Mouse (Mus musculus): ENCODE data around the gene Nt5c2. TPM values are rescaled to one million over a fixed set of nuclear protein-coding genes. Genes with fewer than 3 reads are reported as not detected.

The Nt5c2 gene
- polyA plus RNA-seq, 1 experiment: 76.9 TPM

GRCm38 (mm10) chr19:46990153-46990518 lies 24.8 kb downstream of the Nt5c2 start:
- H3K4me1 ChIP-seq (ENCODE audit: control insufficient read depth, insufficient read depth, low read length): peaks cover 6% of the 10 kb centered on the region
- no peak overlapping the region for H3K9ac ChIP-seq (ENCODE audit: low read depth, poor library complexity, severe bottlenecking)
- H3K9me3 ChIP-seq (replicated peaks; ENCODE audit: control insufficient read depth, insufficient read depth, low read length, poor library complexity, severe bottlenecking): no peaks in the 10 kb centered on the region
- TF ChIP-seq POLR2A (IDR thresholded peaks at IDR 0.05; ENCODE audit: insufficient read depth, low read length): no peak
- no peak for TF ChIP-seq CTCF (IDR thresholded peaks at IDR 0.05; ENCODE audit: low read depth, low read length)
- TF ChIP-seq EP300 (IDR thresholded peaks at IDR 0.05; ENCODE audit: insufficient read depth, low read depth, low read length): no peak
- H3K27me3 ChIP-seq (ENCODE audit: control insufficient read depth, insufficient read depth, low read length, poor library complexity, severe bottlenecking): no peaks in the 10 kb centered on the region
- no peaks in the 10 kb centered on the region for H3K36me3 ChIP-seq (ENCODE audit: control insufficient read depth, insufficient read depth, low read length, poor library complexity, severe bottlenecking)
- H3K27ac ChIP-seq (ENCODE audit: insufficient read depth, low read length): no peak overlapping the region
- H3K4me3 ChIP-seq (ENCODE audit: low read depth, low read length): no peak overlapping the region

GRCm38 (mm10) chr19:46989479-46990152 lies 25.3 kb downstream of the Nt5c2 start:
- no peak overlapping the region for H3K27ac ChIP-seq (ENCODE audit: insufficient read depth, low read length)
- no peaks in the 10 kb centered on the region for H3K36me3 ChIP-seq (ENCODE audit: control insufficient read depth, insufficient read depth, low read length, poor library complexity, severe bottlenecking)
- H3K4me3 ChIP-seq (ENCODE audit: low read depth, low read length): no peak overlapping the region
- no peak overlapping the region for H3K9ac ChIP-seq (ENCODE audit: low read depth, poor library complexity, severe bottlenecking)
- TF ChIP-seq EP300 (IDR thresholded peaks at IDR 0.05; ENCODE audit: insufficient read depth, low read depth, low read length) (no peak), POLR2A (IDR thresholded peaks at IDR 0.05; ENCODE audit: insufficient read depth, low read length) (no peak), CTCF (IDR thresholded peaks at IDR 0.05; ENCODE audit: low read depth, low read length) (no peak)
- H3K9me3 ChIP-seq (replicated peaks; ENCODE audit: control insufficient read depth, insufficient read depth, low read length, poor library complexity, severe bottlenecking): no peaks in the 10 kb centered on the region
- H3K4me1 ChIP-seq (ENCODE audit: control insufficient read depth, insufficient read depth, low read length): peaks cover 6% of the 10 kb centered on the region
- no peaks in the 10 kb centered on the region for H3K27me3 ChIP-seq (ENCODE audit: control insufficient read depth, insufficient read depth, low read length, poor library complexity, severe bottlenecking)

- Histone ChIP-seq H3K27ac (ENCODE audit: insufficient read depth, low read length) (peak overlapping the region; percentile 50), H3K9me3 (replicated peaks; ENCODE audit: control insufficient read depth, insufficient read depth, low read length, poor library complexity, severe bottlenecking) (no peaks in the 10 kb centered on the region), H3K36me3 (ENCODE audit: control insufficient read depth, insufficient read depth, low read length, poor library complexity, severe bottlenecking) (no peaks in the 10 kb centered on the region), H3K4me1 (ENCODE audit: control insufficient read depth, insufficient read depth, low read length) (peaks cover 6% of the 10 kb centered on the region), H3K9ac (ENCODE audit: low read depth, poor library complexity, severe bottlenecking) (no peak overlapping the region), H3K27me3 (ENCODE audit: control insufficient read depth, insufficient read depth, low read length, poor library complexity, severe bottlenecking) (no peaks in the 10 kb centered on the region), H3K4me3 (ENCODE audit: low read depth, low read length) (no peak overlapping the region)
- TF ChIP-seq EP300 (IDR thresholded peaks at IDR 0.05; ENCODE audit: insufficient read depth, low read depth, low read length): peak; percentile 79; the same call in 1 of the 2 replicates
- TF ChIP-seq POLR2A (IDR thresholded peaks at IDR 0.05; ENCODE audit: insufficient read depth, low read length): no peak
- no peak for TF ChIP-seq CTCF (IDR thresholded peaks at IDR 0.05; ENCODE audit: low read depth, low read length)
These were observed 26.5 kb downstream of the Nt5c2 start for GRCm38 (mm10) chr19:46988231-46989087.

GRCm38 (mm10) chr19:46987646-46988045 lies 27.3 kb downstream of the Nt5c2 start:
- no peak for TF ChIP-seq POLR2A (IDR thresholded peaks at IDR 0.05; ENCODE audit: insufficient read depth, low read length)
- TF ChIP-seq EP300 (IDR thresholded peaks at IDR 0.05; ENCODE audit: insufficient read depth, low read depth, low read length): no peak
- no peak for TF ChIP-seq CTCF (IDR thresholded peaks at IDR 0.05; ENCODE audit: low read depth, low read length)
- Histone ChIP-seq H3K27ac (ENCODE audit: insufficient read depth, low read length) (no peak overlapping the region), H3K9ac (ENCODE audit: low read depth, poor library complexity, severe bottlenecking) (no peak overlapping the region), H3K9me3 (replicated peaks; ENCODE audit: control insufficient read depth, insufficient read depth, low read length, poor library complexity, severe bottlenecking) (no peaks in the 10 kb centered on the region), H3K36me3 (ENCODE audit: control insufficient read depth, insufficient read depth, low read length, poor library complexity, severe bottlenecking) (no peaks in the 10 kb centered on the region), H3K4me3 (ENCODE audit: low read depth, low read length) (no peak overlapping the region), H3K4me1 (ENCODE audit: control insufficient read depth, insufficient read depth, low read length) (peaks cover 6% of the 10 kb centered on the region), H3K27me3 (ENCODE audit: control insufficient read depth, insufficient read depth, low read length, poor library complexity, severe bottlenecking) (no peaks in the 10 kb centered on the region)

GRCm38 (mm10) chr19:46984726-46985622 lies 30.0 kb downstream of the Nt5c2 start:
- H3K27ac ChIP-seq (ENCODE audit: insufficient read depth, low read length): no peak overlapping the region
- no peak for TF ChIP-seq CTCF (IDR thresholded peaks at IDR 0.05; ENCODE audit: low read depth, low read length)
- TF ChIP-seq EP300 (IDR thresholded peaks at IDR 0.05; ENCODE audit: insufficient read depth, low read depth, low read length): no peak
- no peak for TF ChIP-seq POLR2A (IDR thresholded peaks at IDR 0.05; ENCODE audit: insufficient read depth, low read length)
- H3K9me3 ChIP-seq (replicated peaks; ENCODE audit: control insufficient read depth, insufficient read depth, low read length, poor library complexity, severe bottlenecking): no peaks in the 10 kb centered on the region
- no peaks in the 10 kb centered on the region for H3K27me3 ChIP-seq (ENCODE audit: control insufficient read depth, insufficient read depth, low read length, poor library complexity, severe bottlenecking)
- peaks cover 6% of the 10 kb centered on the region for H3K4me1 ChIP-seq (ENCODE audit: control insufficient read depth, insufficient read depth, low read length)
- no peaks in the 10 kb centered on the region for H3K36me3 ChIP-seq (ENCODE audit: control insufficient read depth, insufficient read depth, low read length, poor library complexity, severe bottlenecking)
- peak overlapping the region; percentile 23; the same call in 1 of the 2 replicates for H3K4me3 ChIP-seq (ENCODE audit: low read depth, low read length)
- no peak overlapping the region for H3K9ac ChIP-seq (ENCODE audit: low read depth, poor library complexity, severe bottlenecking)

Data from ES-Bruce4 (cell line).